Mouse (Mus musculus): ENCODE results near the gene Cd83. TPM values are rescaled to one million over a fixed set of nuclear protein-coding genes. Genes with fewer than 3 reads are reported as not detected.

The Cd83 gene
- total and polyA plus RNA-seq, 2 experiments = 0.73 to 3.8 TPM

GRCm38 (mm10) chr13:43777321-43778002, 7.1 kb upstream of the Cd83 start:
- Histone ChIP-seq H3K4me3 (ENCODE audit: insufficient read depth, low read depth, low read length) (no peak overlapping the region), H3K36me3 (ENCODE audit: control insufficient read depth, insufficient read depth, low read length) (no peaks in the 10 kb centered on the region), H3K27ac (replicated peaks; ENCODE audit: insufficient read depth, low read depth, low read length) (no peak overlapping the region), H3K4me1 (ENCODE audit: control insufficient read depth, insufficient read depth, low read length) (no peaks in the 10 kb centered on the region), H3K79me2 (ENCODE audit: control insufficient read depth, insufficient read depth, low read length) (no peaks in the 10 kb centered on the region), H3K9ac (ENCODE audit: low read depth, low read length) (no peak overlapping the region), H3K27me3 (ENCODE audit: control insufficient read depth, insufficient read depth, low read length) (no peaks in the 10 kb centered on the region)
- no peak for DNase-seq (ENCODE audit: extremely low read depth, low read depth, low spot score)
- 82% methylated on average over 9 of the region's 9 CpGs for WGBS
- no peak for TF ChIP-seq CTCF (IDR thresholded peaks at IDR 0.05; ENCODE audit: low read depth, low read length)
- TF ChIP-seq POLR2A (IDR thresholded peaks at IDR 0.05; ENCODE audit: extremely low read depth, insufficient read depth, low read length) = no peak

GRCm38 (mm10) chr13:43778021-43778649, 6.4 kb upstream of the Cd83 start:
- Histone ChIP-seq H3K79me2 (ENCODE audit: control insufficient read depth, insufficient read depth, low read length) (no peaks in the 10 kb centered on the region), H3K4me1 (ENCODE audit: control insufficient read depth, insufficient read depth, low read length) (no peaks in the 10 kb centered on the region), H3K4me3 (ENCODE audit: insufficient read depth, low read depth, low read length) (no peak overlapping the region), H3K9ac (ENCODE audit: low read depth, low read length) (no peak overlapping the region), H3K36me3 (ENCODE audit: control insufficient read depth, insufficient read depth, low read length) (no peaks in the 10 kb centered on the region), H3K27me3 (ENCODE audit: control insufficient read depth, insufficient read depth, low read length) (no peaks in the 10 kb centered on the region), H3K27ac (replicated peaks; ENCODE audit: insufficient read depth, low read depth, low read length) (no peak overlapping the region)
- no peak for TF ChIP-seq CTCF (IDR thresholded peaks at IDR 0.05; ENCODE audit: low read depth, low read length)
- TF ChIP-seq POLR2A (IDR thresholded peaks at IDR 0.05; ENCODE audit: extremely low read depth, insufficient read depth, low read length) = no peak
- no peak for DNase-seq (ENCODE audit: extremely low read depth, low read depth, low spot score)
- WGBS = 63% methylated on average over 6 of the region's 6 CpGs

DNA sequence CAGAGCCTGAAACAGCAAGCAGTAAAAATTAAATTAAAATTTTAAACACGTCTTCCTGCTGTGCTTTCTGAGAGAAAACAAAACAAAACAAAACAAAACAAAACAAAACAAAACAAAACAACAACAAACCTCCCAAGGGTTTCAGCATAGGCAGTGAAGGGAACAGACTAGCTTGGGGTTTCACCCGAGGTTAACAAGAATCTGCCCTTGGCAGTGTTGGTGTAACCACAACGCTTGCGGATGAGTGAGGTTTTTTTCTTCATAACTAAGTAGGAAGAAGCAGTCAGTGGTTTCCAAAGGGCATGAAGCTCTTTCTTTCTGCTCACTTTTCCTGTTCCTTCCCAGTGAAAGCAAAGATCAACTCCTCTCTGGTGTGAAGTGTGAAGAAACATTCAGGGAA, 5.6 kb upstream of the Cd83 start:
- Histone ChIP-seq H3K27ac (replicated peaks; ENCODE audit: insufficient read depth, low read depth, low read length) (no peak overlapping the region), H3K9ac (ENCODE audit: low read depth, low read length) (no peak overlapping the region), H3K4me3 (ENCODE audit: insufficient read depth, low read depth, low read length) (no peak overlapping the region), H3K36me3 (ENCODE audit: control insufficient read depth, insufficient read depth, low read length) (no peaks in the 10 kb centered on the region), H3K4me1 (ENCODE audit: control insufficient read depth, insufficient read depth, low read length) (no peaks in the 10 kb centered on the region), H3K79me2 (ENCODE audit: control insufficient read depth, insufficient read depth, low read length) (no peaks in the 10 kb centered on the region), H3K27me3 (ENCODE audit: control insufficient read depth, insufficient read depth, low read length) (no peaks in the 10 kb centered on the region)
- DNase-seq (ENCODE audit: extremely low read depth, low read depth, low spot score) = no peak
- TF ChIP-seq POLR2A (IDR thresholded peaks at IDR 0.05; ENCODE audit: extremely low read depth, insufficient read depth, low read length) = no peak
- TF ChIP-seq CTCF (IDR thresholded peaks at IDR 0.05; ENCODE audit: low read depth, low read length) = no peak
- WGBS = 84% methylated on average over 4 of the region's 4 CpGs

DNA sequence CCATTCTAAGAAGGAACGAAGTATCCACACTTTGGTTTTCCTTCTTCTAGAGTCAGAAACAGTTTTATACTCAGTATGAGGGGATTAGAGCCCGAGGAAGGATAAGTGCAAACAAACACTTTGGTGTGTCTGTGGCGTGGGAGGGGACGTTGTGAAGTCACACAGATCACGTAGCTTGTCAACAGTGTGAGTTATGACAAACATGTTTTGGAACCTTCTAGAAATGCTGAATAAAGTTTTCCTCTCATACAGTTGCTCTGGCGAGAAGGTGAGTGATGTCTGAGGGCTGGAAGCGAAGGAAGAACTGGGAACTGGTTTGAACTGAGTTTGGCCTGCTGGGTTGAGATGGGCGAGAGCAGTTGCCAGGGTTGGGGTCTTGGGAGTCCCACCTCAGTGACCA, 4.5 kb upstream of the Cd83 start:
- 83% methylated on average over 8 of the region's 8 CpGs for WGBS
- H3K4me1 ChIP-seq (ENCODE audit: control insufficient read depth, insufficient read depth, low read length) = peaks cover 3% of the 10 kb centered on the region; the same call in 1 of the 2 replicates
- no peak for DNase-seq (ENCODE audit: extremely low read depth, low read depth, low spot score)

DNA sequence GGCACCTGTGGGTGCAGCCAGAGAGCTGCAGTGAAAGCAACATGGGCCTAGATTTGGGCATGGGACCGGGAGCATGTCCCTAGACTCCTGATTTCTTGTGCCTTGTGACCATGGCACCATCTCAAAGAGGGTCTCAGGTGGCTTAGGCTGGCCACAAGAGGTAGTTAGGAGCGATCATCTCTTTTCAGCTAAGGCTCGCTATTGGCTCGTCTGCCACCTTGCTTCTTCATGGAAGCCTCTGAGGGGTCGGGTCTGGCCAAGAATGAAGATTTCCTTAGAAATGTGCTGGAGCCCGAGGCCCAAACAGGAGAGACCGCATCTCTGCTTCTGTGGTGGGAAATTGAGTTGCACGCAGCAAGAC, 1.1 kb downstream of the Cd83 start:
- Histone ChIP-seq H3K4me3 (ENCODE audit: insufficient read depth, low read depth, low read length) (no peak overlapping the region), H3K9ac (ENCODE audit: low read depth, low read length) (no peak overlapping the region), H3K27me3 (ENCODE audit: control insufficient read depth, insufficient read depth, low read length) (no peaks in the 10 kb centered on the region; the same call in 1 of the 2 replicates), H3K36me3 (ENCODE audit: control insufficient read depth, insufficient read depth, low read length) (no peaks in the 10 kb centered on the region), H3K27ac (replicated peaks; ENCODE audit: insufficient read depth, low read depth, low read length) (no peak overlapping the region), H3K79me2 (ENCODE audit: control insufficient read depth, insufficient read depth, low read length) (no peaks in the 10 kb centered on the region), H3K4me1 (ENCODE audit: control insufficient read depth, insufficient read depth, low read length) (peaks cover 7% of the 10 kb centered on the region; the same call in 1 of the 2 replicates)
- no peak for DNase-seq (ENCODE audit: extremely low read depth, low read depth, low spot score)
- WGBS = 67% methylated on average over 8 of the region's 8 CpGs
- TF ChIP-seq CTCF (IDR thresholded peaks at IDR 0.05; ENCODE audit: low read depth, low read length) (no peak), POLR2A (IDR thresholded peaks at IDR 0.05; ENCODE audit: extremely low read depth, insufficient read depth, low read length) (no peak)

More for the DNA sequence above, 4.5 kb upstream of the Cd83 start:
- Histone ChIP-seq H3K27ac (replicated peaks; ENCODE audit: insufficient read depth, low read depth, low read length) (no peak overlapping the region), H3K9ac (ENCODE audit: low read depth, low read length) (no peak overlapping the region), H3K79me2 (ENCODE audit: control insufficient read depth, insufficient read depth, low read length) (no peaks in the 10 kb centered on the region), H3K36me3 (ENCODE audit: control insufficient read depth, insufficient read depth, low read length) (no peaks in the 10 kb centered on the region), H3K4me3 (ENCODE audit: insufficient read depth, low read depth, low read length) (no peak overlapping the region), H3K27me3 (ENCODE audit: control insufficient read depth, insufficient read depth, low read length) (no peaks in the 10 kb centered on the region; the same call in 1 of the 2 replicates)
- TF ChIP-seq CTCF (IDR thresholded peaks at IDR 0.05; ENCODE audit: low read depth, low read length) = no peak

Data from liver, adult 2 months (tissue).